Mouse (Mus musculus): ENCODE data around the gene Atad3a. TPM values are rescaled to one million over a fixed set of nuclear protein-coding genes. Genes with fewer than 3 reads are reported as not detected.
"Not testable (repeated sequence)": the region's sequence is repeated elsewhere in the genome, so short reads cannot be mapped to it uniquely, and the experiment has no call there.

The Atad3a gene
- 75.1 and 76.4 TPM in 2 replicates for polyA plus RNA-seq (2015; fragmentation: Nextera tagmentation; extraction: Ambion mirVana)

DNA sequence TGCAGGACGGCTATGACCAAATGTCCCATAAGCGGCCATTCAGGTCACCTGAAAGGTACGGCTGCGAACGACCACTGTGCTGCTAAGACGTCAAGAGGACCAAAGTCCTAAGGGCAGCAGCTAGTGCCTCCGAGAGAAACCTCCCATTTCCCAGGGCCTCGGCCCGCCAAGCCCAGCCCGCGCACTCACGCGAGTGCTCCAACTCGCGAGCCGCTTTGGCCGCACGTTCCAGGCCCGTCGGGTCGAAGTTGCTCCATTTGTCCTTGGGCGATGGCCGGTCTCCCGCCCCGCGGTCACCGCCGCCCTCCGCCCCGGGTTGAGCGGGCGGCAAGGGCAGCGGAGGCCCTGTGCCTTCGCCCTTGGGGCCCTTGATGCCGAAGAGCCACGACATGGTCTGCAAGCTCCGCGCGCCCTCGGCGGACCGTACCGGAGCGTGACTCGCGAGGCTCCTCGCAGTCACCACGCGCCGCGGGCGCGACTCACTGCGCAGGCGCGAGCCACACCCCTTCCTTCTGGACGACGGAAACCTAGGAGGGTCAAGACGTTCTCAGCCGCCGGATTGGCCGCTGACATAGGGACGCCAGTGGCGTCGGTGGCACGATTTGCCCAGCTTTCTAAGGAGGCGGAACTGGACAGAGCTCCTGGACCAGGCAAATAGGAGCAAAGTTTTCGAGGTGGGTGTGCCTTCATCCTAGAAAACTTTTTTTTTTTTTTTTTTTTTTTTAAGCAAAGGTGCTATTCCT, at the start of gene Atad3a:
TSS of gene Atad3a (minus strand) at position 481 of the 743 bp plus-strand sequence.
- Histone ChIP-seq H3K4me1 (replicated peaks) (peaks cover 31% of the 10 kb centered on the region), H3K9me3 (no peaks in the 10 kb centered on the region), H3K4me3 (peak within 1 kb of the TSS; percentile 90), H3K9ac (peak within 1 kb of the TSS; percentile 82), H3K36me3 (peaks cover 19% of the 10 kb centered on the region), H3K27ac (replicated peaks) (peak within 1 kb of the TSS; percentile 54; the same call in 1 of the 2 replicates), H3K4me2 (peak within 1 kb of the TSS; percentile 100), H3K27me3 (no peaks in the 10 kb centered on the region)
- peak; percentile 94 for ATAC-seq (ENCODE audit: low read depth)
- under 1% methylated on average over 68 of the region's 68 CpGs for WGBS

DNA sequence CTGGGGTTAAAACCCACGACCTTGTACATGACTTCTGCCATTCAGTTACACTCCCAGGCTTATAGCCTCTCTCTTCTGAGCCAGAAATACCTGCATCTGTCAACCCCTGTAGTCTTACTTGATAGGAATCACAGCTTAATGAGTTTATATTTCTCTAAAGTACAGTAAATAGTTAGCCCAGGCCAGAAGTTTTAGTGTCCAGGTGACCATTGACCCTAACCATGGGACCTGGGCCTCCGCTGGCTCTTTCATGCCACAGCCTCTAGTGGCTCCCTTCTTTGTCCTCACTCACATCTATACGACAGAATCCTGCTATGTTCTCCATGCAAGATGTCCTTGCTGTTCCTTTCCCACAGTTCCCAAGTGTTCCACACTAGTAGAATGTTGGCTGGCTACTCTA, 46.9 kb upstream of the Atad3a start:
- H3K27ac ChIP-seq (replicated peaks): no peak overlapping the region
- no peak overlapping the region for H3K4me2 ChIP-seq
- H3K4me3 ChIP-seq: no peak overlapping the region
- no peak overlapping the region for H3K9ac ChIP-seq
- H3K9me3 ChIP-seq: no peaks in the 10 kb centered on the region
- no peaks in the 10 kb centered on the region for H3K27me3 ChIP-seq
- ATAC-seq (ENCODE audit: low read depth): no peak
- peaks cover 32% of the 10 kb centered on the region for H3K4me1 ChIP-seq (replicated peaks)
- H3K36me3 ChIP-seq: peaks cover 50% of the 10 kb centered on the region
- 90% methylated on average over 3 of the region's 3 CpGs for WGBS

GRCm38 (mm10) chr4:155803340-155804041, 42.6 kb upstream of the Atad3a start:
- H3K9ac ChIP-seq: peak overlapping the region; percentile 81
- peak overlapping the region; percentile 70 for H3K27ac ChIP-seq (replicated peaks)
- H3K4me3 ChIP-seq: peak overlapping the region; percentile 70
- peak; percentile 96 for ATAC-seq (ENCODE audit: low read depth)
- peaks cover 25% of the 10 kb centered on the region for H3K4me1 ChIP-seq (replicated peaks)
- WGBS: under 1% methylated on average over 58 of the region's 58 CpGs
- H3K36me3 ChIP-seq: peaks cover 25% of the 10 kb centered on the region
- H3K4me2 ChIP-seq: peak overlapping the region; percentile 80
- H3K9me3 ChIP-seq: no peaks in the 10 kb centered on the region
- H3K27me3 ChIP-seq: no peaks in the 10 kb centered on the region

DNA sequence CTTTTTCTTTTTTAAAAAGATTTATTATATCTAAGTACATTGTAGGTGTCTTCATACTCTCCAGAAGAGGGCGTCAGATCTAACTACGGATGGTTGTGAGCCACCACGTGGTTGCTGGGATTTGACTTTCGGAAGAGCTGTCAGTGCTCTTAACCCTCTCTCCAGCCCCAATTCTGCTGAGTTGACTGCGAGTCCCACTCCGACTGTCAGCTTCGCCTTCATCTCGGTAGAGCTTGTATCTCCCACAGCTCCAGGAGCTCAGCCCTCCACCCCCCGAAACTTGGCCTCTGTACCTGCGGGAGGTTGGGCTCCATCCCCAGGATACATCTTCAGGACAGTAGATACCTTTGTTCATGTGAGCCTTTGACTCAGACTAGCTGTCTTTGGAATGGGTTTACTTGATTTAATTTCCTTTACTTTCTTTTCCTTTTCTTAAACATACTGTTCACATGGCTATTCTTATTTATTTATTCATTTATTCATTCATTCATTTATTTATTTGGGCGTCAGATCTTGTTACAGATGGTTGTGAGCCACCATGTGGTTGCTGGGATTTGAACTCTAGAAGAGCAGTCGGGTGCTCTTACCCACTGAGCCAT, 41.9 kb upstream of the Atad3a start, which contains the start of gene Mrpl20:
TSS of gene Mrpl20 (plus strand) at position 138 of the 599 bp plus-strand sequence.
- no peaks in the 10 kb centered on the region for H3K9me3 ChIP-seq
- H3K4me2 ChIP-seq: peak within 1 kb of the TSS; percentile 80
- ATAC-seq (ENCODE audit: low read depth): no peak; the same call in 1 of the 2 replicates
- peaks cover 25% of the 10 kb centered on the region for H3K4me1 ChIP-seq (replicated peaks)
- peak within 1 kb of the TSS; percentile 81 for H3K9ac ChIP-seq
- H3K27me3 ChIP-seq: no peaks in the 10 kb centered on the region
- peak within 1 kb of the TSS; percentile 70 for H3K27ac ChIP-seq (replicated peaks)
- peak within 1 kb of the TSS; percentile 70 for H3K4me3 ChIP-seq
- H3K36me3 ChIP-seq: peaks cover 18% of the 10 kb centered on the region
- WGBS: 18% methylated on average over 12 of the region's 12 CpGs

DNA sequence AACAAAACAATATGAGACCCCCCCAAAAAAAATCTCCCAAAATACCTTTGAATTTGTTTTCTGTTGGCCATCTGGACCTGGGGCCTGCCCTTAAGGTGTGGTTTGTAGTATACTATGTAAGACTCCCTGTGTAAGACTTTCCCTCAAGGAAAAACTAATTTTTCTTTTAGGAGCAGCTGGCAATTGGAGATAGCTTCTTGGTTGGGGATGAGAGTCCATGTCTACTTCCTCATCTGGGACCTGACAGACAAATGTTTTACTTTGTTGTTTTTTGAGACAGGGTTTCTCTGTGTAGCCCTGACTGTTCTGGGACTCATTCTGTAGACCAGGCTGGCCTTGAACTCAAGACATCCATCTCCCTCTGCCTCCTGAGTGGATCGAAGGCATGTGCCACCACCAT, 41.2 kb upstream of the Atad3a start:
- H3K9me3 ChIP-seq: no peaks in the 10 kb centered on the region
- peaks cover 13% of the 10 kb centered on the region for H3K36me3 ChIP-seq

GRCm38 (mm10) chr4:155793730-155794129, 32.8 kb upstream of the Atad3a start:
- Histone ChIP-seq H3K4me1 (replicated peaks) (no peaks in the 10 kb centered on the region), H3K4me3 (no peak overlapping the region), H3K9ac (no peak overlapping the region), H3K9me3 (no peaks in the 10 kb centered on the region), H3K27me3 (no peaks in the 10 kb centered on the region), H3K36me3 (no peaks in the 10 kb centered on the region), H3K27ac (replicated peaks) (no peak overlapping the region), H3K4me2 (no peak overlapping the region)
- no peak for ATAC-seq (ENCODE audit: low read depth)
- 83% methylated on average over 2 of the region's 2 CpGs for WGBS

More for the DNA sequence above, 41.2 kb upstream of the Atad3a start:
- Histone ChIP-seq H3K27ac (replicated peaks) (no peak overlapping the region), H3K4me2 (no peak overlapping the region), H3K4me1 (replicated peaks) (peaks cover 25% of the 10 kb centered on the region), H3K4me3 (no peak overlapping the region), H3K27me3 (no peaks in the 10 kb centered on the region), H3K9ac (no peak overlapping the region)
- WGBS: 93% methylated on average over 1 of the region's 1 CpGs
- ATAC-seq (ENCODE audit: low read depth): no peak

DNA sequence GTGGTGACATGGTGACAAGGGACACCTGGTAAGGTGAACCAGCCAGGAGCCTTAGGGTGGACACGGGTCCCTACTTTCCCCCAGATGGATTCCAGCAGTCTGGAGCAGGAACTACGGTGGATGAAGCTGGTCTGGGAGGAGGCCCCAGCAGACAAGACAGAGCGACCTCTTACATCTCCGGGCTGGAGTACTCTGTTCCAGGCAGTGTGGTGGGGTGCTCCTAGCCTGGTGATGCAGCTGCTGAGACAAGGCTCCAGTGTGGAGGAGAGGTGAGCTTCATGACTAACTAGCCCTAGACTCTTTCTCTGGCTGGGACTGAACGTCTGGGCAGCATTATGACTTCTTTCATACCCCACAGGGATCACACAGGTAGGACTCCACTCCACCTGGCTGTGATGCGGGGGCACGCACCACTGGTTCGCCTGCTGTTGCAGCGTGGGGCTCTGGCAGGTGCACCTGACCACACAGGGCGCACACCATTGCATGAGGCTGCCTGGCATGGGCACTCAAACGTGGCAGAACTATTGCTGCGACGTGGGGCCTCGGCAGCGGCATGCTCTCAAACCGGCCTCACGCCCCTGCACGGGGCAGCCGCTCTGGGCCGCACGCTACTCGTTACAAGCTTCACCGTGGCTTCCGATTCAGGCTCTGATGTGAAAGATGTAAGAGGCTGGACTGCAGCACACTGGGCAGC, 30.5 kb upstream of the Atad3a start:
- Histone ChIP-seq H3K36me3 (no peaks in the 10 kb centered on the region), H3K9ac (no peak overlapping the region), H3K27me3 (no peaks in the 10 kb centered on the region), H3K27ac (replicated peaks) (no peak overlapping the region), H3K4me3 (no peak overlapping the region), H3K4me1 (replicated peaks) (no peaks in the 10 kb centered on the region), H3K9me3 (no peaks in the 10 kb centered on the region), H3K4me2 (no peak overlapping the region)
- no peak for ATAC-seq (ENCODE audit: low read depth)
- WGBS: 77% methylated on average over 24 of the region's 24 CpGs

GRCm38 (mm10) chr4:155790650-155791161, 29.8 kb upstream of the Atad3a start:
- Histone ChIP-seq H3K36me3 (no peaks in the 10 kb centered on the region), H3K9me3 (no peaks in the 10 kb centered on the region), H3K27ac (replicated peaks) (no peak overlapping the region), H3K27me3 (no peaks in the 10 kb centered on the region), H3K9ac (no peak overlapping the region), H3K4me1 (replicated peaks) (no peaks in the 10 kb centered on the region), H3K4me3 (no peak overlapping the region), H3K4me2 (no peak overlapping the region)
- ATAC-seq (ENCODE audit: low read depth): no peak
- 68% methylated on average over 3 of the region's 3 CpGs for WGBS

DNA sequence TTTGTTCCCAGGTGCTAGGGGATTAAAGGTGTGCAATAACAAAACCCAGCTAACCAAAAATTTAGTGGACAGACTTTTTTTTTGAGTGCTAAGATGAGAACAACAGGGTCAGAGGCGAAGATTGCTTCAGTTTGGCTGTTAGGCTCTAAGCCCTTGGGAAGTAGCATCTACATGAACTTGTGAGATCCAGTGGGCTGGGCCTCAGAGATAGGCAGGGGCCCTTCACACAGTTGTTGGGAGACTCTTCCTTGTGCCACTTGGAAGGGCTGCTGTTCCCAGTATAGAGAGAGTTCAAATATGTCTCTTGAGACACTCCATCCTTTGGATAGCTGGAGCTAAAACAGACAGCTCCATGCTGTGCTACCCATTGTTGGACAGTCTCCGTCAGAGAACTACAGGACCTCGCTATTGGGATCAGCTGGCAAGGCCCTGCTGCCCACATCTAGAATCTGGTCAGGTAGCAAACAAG, 29.2 kb upstream of the Atad3a start, which contains the start of gene Ankrd65:
TSS of gene Ankrd65 (plus strand) at position 419 of the 469 bp plus-strand sequence.
- 85% methylated on average over 3 of the region's 3 CpGs for WGBS
- Histone ChIP-seq H3K4me3 (no peak within 1 kb of the TSS), H3K27me3 (no peaks in the 10 kb centered on the region), H3K27ac (replicated peaks) (no peak within 1 kb of the TSS), H3K9ac (no peak within 1 kb of the TSS), H3K4me1 (replicated peaks) (peaks cover 6% of the 10 kb centered on the region; the same call in 1 of the 2 replicates), H3K9me3 (no peaks in the 10 kb centered on the region), H3K36me3 (no peaks in the 10 kb centered on the region), H3K4me2 (no peak within 1 kb of the TSS)
- no peak for ATAC-seq (ENCODE audit: low read depth)

DNA sequence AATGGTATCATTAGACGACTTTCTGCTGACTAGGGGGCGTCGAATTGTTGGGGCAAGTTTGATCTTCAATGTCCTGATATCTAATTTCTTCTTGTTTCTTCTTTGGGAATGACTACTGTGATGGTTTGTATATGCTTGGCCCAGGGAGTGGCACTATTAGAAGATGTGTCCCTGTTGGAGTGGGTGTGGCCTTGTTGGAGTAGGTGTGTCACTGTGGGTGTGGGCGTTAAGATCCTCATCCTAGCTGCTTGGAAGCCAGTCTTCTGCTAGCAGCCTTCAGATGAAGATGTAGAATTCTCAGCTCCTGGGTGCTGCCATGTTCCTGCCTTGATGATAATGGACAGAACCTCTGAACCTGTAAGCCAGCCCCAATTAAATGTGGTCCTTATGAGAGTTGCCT, 27.9 kb upstream of the Atad3a start:
- not testable (repeated sequence) for H3K9ac ChIP-seq; H3K4me2 ChIP-seq; ATAC-seq (ENCODE audit: low read depth); H3K27me3 ChIP-seq; H3K36me3 ChIP-seq; H3K9me3 ChIP-seq; H3K4me3 ChIP-seq; H3K27ac ChIP-seq (replicated peaks)
- WGBS: 83% methylated on average over 4 of the region's 4 CpGs
- peaks cover 12% of the 10 kb centered on the region; the same call in 1 of the 2 replicates for H3K4me1 ChIP-seq (replicated peaks)

GRCm38 (mm10) chr4:155788300-155788699, 27.4 kb upstream of the Atad3a start:
- H3K27ac ChIP-seq (replicated peaks): no peak overlapping the region
- WGBS: 74% methylated on average over 3 of the region's 3 CpGs
- no peaks in the 10 kb centered on the region for H3K9me3 ChIP-seq
- H3K36me3 ChIP-seq: no peaks in the 10 kb centered on the region
- peaks cover 17% of the 10 kb centered on the region for H3K4me1 ChIP-seq (replicated peaks)
- H3K9ac ChIP-seq: no peak overlapping the region
- H3K4me2 ChIP-seq: no peak overlapping the region
- H3K4me3 ChIP-seq: no peak overlapping the region
- ATAC-seq (ENCODE audit: low read depth): no peak
- no peaks in the 10 kb centered on the region for H3K27me3 ChIP-seq
